Mouse (Mus musculus) MEL (cell line): ENCODE data around the gene Evi2a. TPM values are rescaled to one million over a fixed set of nuclear protein-coding genes. Genes with fewer than 3 reads are reported as not detected.

Experiments used
- DNase-seq: peaks from one replicate; pipeline ENCODE4 v3.0.0; 2011; ENCODE audit warnings: low read depth, low spot score
- H3K27ac ChIP-seq: 2 replicates; pipeline ENCODE4 v1.5.1; 2012; ENCODE audit warnings: low read depth, mild to moderate bottlenecking, control low read depth, low read length, moderate library complexity; ENCODE audit not compliant: control insufficient read depth
- H3K27me3 ChIP-seq, 2 experiments: fragments of 150-350 bp in 1 of 2; sonication (generic) in 1 of 2; 2 replicates each; pipeline ENCODE4 v1.6.1; 2012; ENCODE audit warnings: low read length in 2 of 2, mild to moderate bottlenecking in 2 of 2, improper control_type of control experiment in 1 of 2, moderate library complexity in 1 of 2; ENCODE audit not compliant: insufficient read depth in 2 of 2, control insufficient read depth in 1 of 2
- H3K36me3 ChIP-seq, 2 experiments: 2 replicates each; pipeline ENCODE4 v1.6.1; 2012 to 2014; ENCODE audit warnings: low read length in 2 of 2, improper control_type of control experiment in 1 of 2, inconsistent platforms in 1 of 2, mild to moderate bottlenecking in 1 of 2; ENCODE audit not compliant: insufficient read depth in 2 of 2, control insufficient read depth in 1 of 2
- H3K4me1 ChIP-seq, 2 experiments: fragments of 150-350 bp in 1 of 2; sonication (generic) in 1 of 2; 2 replicates each; pipeline ENCODE4 v1.6.1; 2012; ENCODE audit warnings: low read length in 2 of 2, improper control_type of control experiment in 1 of 2, mild to moderate bottlenecking in 1 of 2; ENCODE audit not compliant: insufficient read depth in 2 of 2, control insufficient read depth in 1 of 2
- H3K4me3 ChIP-seq, 2 experiments: fragments of 150-350 bp in 1 of 2; sonication (generic) in 1 of 2; 2 replicates each; pipeline ENCODE4 v1.5.1; 2012; ENCODE audit warnings: low read depth in 2 of 2, low read length in 2 of 2, mild to moderate bottlenecking in 2 of 2, moderate library complexity in 2 of 2, control low read depth in 1 of 2, improper control_type of control experiment in 1 of 2; ENCODE audit not compliant: control insufficient read depth in 1 of 2, insufficient read depth in 1 of 2
- H3K79me2 ChIP-seq: 2 replicates; pipeline ENCODE4 v1.6.1; 2012; ENCODE audit warnings: mild to moderate bottlenecking, low read length, moderate library complexity; ENCODE audit not compliant: control insufficient read depth, poor library complexity, insufficient read depth
- H3K9ac ChIP-seq: 2 replicates; pipeline ENCODE4 v1.6.1; 2012; ENCODE audit warnings: low read depth, mild to moderate bottlenecking, control low read depth, low read length, moderate library complexity; ENCODE audit not compliant: control insufficient read depth, poor library complexity, severe bottlenecking
- H3K9me3 ChIP-seq: fragments of 150-350 bp; sonication (generic); replicated peaks from 2 replicates; pipeline ENCODE4 v1.6.1; 2012; ENCODE audit warnings: mild to moderate bottlenecking, low read length, improper control_type of control experiment, moderate library complexity; ENCODE audit not compliant: insufficient read depth
- CHD2 ChIP-seq: IDR thresholded peaks from 2 replicates; pipeline ENCODE4 v1.6.1; 2011; ENCODE audit warnings: low read length, improper control_type of control experiment
- E2F4 ChIP-seq: IDR thresholded peaks from 2 replicates; pipeline ENCODE4 v1.6.1; 2011; ENCODE audit warnings: low read depth, low read length, improper control_type of control experiment, borderline replicate concordance
- ELF1 ChIP-seq: IDR thresholded peaks from 2 replicates; pipeline ENCODE4 v1.6.1; 2014; ENCODE audit warnings: low read depth, mild to moderate bottlenecking, inconsistent platforms, low read length, improper control_type of control experiment, moderate library complexity
- ETS1 ChIP-seq: IDR thresholded peaks from 2 replicates; pipeline ENCODE4 v1.6.1; 2012; ENCODE audit warnings: low read depth, mild to moderate bottlenecking, inconsistent platforms, low read length, improper control_type of control experiment, moderate library complexity
- GABPA ChIP-seq: IDR thresholded peaks from 2 replicates; pipeline ENCODE4 v1.6.1; 2012; ENCODE audit warnings: low read depth, mild to moderate bottlenecking, inconsistent platforms, low read length, improper control_type of control experiment, moderate library complexity
- KAT2A ChIP-seq: conservative IDR thresholded peaks from 2 replicates; pipeline ENCODE4 v1.6.1; 2012; ENCODE audit warnings: low read depth, low read length, improper control_type of control experiment, inconsistent platforms
- MAX ChIP-seq: IDR thresholded peaks from 2 replicates; pipeline ENCODE4 v1.6.1; 2011; ENCODE audit warnings: low read length, improper control_type of control experiment
- MAZ ChIP-seq: IDR thresholded peaks from 2 replicates; pipeline ENCODE4 v1.6.1; 2012; ENCODE audit warnings: low read depth, mild to moderate bottlenecking, inconsistent platforms, low read length, improper control_type of control experiment
- MXI1 ChIP-seq: IDR thresholded peaks from 2 replicates; pipeline ENCODE4 v1.6.1; 2011; ENCODE audit warnings: mild to moderate bottlenecking, low read depth, low read length, improper control_type of control experiment
- POLR2AphosphoS2 ChIP-seq: IDR thresholded peaks from 2 replicates; pipeline ENCODE4 v1.6.1; 2011; ENCODE audit warnings: low read length, improper control_type of control experiment
- POLR2AphosphoS5 ChIP-seq: IDR thresholded peaks from 2 replicates; pipeline ENCODE4 v1.6.1; 2012; ENCODE audit warnings: low read depth, borderline replicate concordance, mild to moderate bottlenecking, inconsistent platforms, low read length, moderate library complexity, mixed read lengths
- RAD21 ChIP-seq: IDR thresholded peaks from 2 replicates; pipeline ENCODE4 v1.6.1; 2011; ENCODE audit warnings: mild to moderate bottlenecking, low read depth, low read length, improper control_type of control experiment
- SMC3 ChIP-seq: IDR thresholded peaks from 2 replicates; pipeline ENCODE4 v1.6.1; 2011; ENCODE audit warnings: low read depth, low read length, improper control_type of control experiment
- TAL1 ChIP-seq: IDR thresholded peaks from 2 replicates; pipeline ENCODE4 v1.6.1; 2012; ENCODE audit warnings: mild to moderate bottlenecking, inconsistent platforms, low read length, moderate library complexity, mixed read lengths
- TCF12 ChIP-seq: IDR thresholded peaks from 2 replicates; pipeline ENCODE4 v1.6.1; 2014; ENCODE audit warnings: low read depth, mild to moderate bottlenecking, inconsistent platforms, low read length, improper control_type of control experiment, moderate library complexity
- UBTF ChIP-seq: IDR thresholded peaks from 2 replicates; pipeline ENCODE4 v1.6.1; 2012; ENCODE audit warnings: low read depth, mild to moderate bottlenecking, inconsistent platforms, low read length, improper control_type of control experiment, moderate library complexity, borderline replicate concordance; ENCODE audit not compliant: insufficient read depth
- USF1 ChIP-seq: IDR thresholded peaks from 2 replicates; pipeline ENCODE4 v1.6.1; 2014; ENCODE audit warnings: low read depth, mild to moderate bottlenecking, inconsistent platforms, low read length, improper control_type of control experiment, moderate library complexity
- USF2 ChIP-seq, 2 experiments: IDR thresholded peaks; 2 replicates each; pipeline ENCODE4 v1.6.1; 2011 to 2012; ENCODE audit warnings: improper control_type of control experiment in 2 of 2, low read length in 2 of 2, borderline replicate concordance in 1 of 2, inconsistent platforms in 1 of 2, low read depth in 1 of 2, mild to moderate bottlenecking in 1 of 2; ENCODE audit not compliant: insufficient read depth in 1 of 2
- ZKSCAN1 ChIP-seq: IDR thresholded peaks from 2 replicates; pipeline ENCODE4 v1.6.1; 2012; ENCODE audit warnings: low read depth, mild to moderate bottlenecking, inconsistent platforms, low read length, improper control_type of control experiment, moderate library complexity
- ZMIZ1 ChIP-seq: IDR thresholded peaks from 2 replicates; pipeline ENCODE4 v1.6.1; 2012; ENCODE audit warnings: low read depth, mild to moderate bottlenecking, inconsistent platforms, low read length, improper control_type of control experiment, moderate library complexity
- ZNF384 ChIP-seq: IDR thresholded peaks from 2 replicates; pipeline ENCODE4 v1.6.1; 2012; ENCODE audit warnings: low read depth, mild to moderate bottlenecking, inconsistent platforms, low read length, improper control_type of control experiment
- polyA plus RNA-seq, 2 experiments: library from polyadenylated mRNA; stranded (reverse) in 1 of 2; unstranded in 1 of 2; fragments of >175 nt in 1 of 2; fragments of >200 nt in 1 of 2; gene quantifications; 2 replicates each; pipeline versions ENCODE4 v1.2.1 to v1.2.4; 2012; ENCODE audit warnings: low replicate concordance in 2 of 2, low read depth in 1 of 2; ENCODE audit not compliant: insufficient read length in 2 of 2, insufficient read depth in 1 of 2, missing spikeins in 1 of 2
- total RNA-seq: library from RNA; depleted of rRNA; stranded (reverse); fragments of 300-350 nt; gene quantifications from 2 replicates; pipeline ENCODE4 v1.2.3, GENCODE M21; 2012; rRNA removed

Evi2a gene
- total and polyA plus RNA-seq, 3 experiments = 0.18 to 0.19 TPM; not detected in 1

- no peak for DNase-seq
- peaks cover 0 to 4% of the 10 kb centered on the region in 2 experiments; a peak in 2 of 4 replicates for H3K36me3 ChIP-seq
- H3K27ac ChIP-seq = no peak overlapping the region
- H3K4me1 ChIP-seq = no peaks in the 10 kb centered on the region
- no peaks in the 10 kb centered on the region for H3K9me3 ChIP-seq
- no peak overlapping the region for H3K9ac ChIP-seq
- TF ChIP-seq POLR2AphosphoS5 (no peak), GABPA (no peak), SMC3 (no peak), UBTF (no peak), ZNF384 (no peak), POLR2AphosphoS2 (no peak), USF1 (no peak), ZMIZ1 (no peak), TAL1 (no peak), ELF1 (no peak), MAZ (no peak), USF2 (IDR thresholded peaks at IDR 0.05; ENCODE audit: borderline replicate concordance in 1 of 2, insufficient read depth in 1 of 2, low read depth in 1 of 2, low read length in 2 of 2) (no peak), MAX (no peak), CHD2 (no peak), TCF12 (no peak), E2F4 (no peak), KAT2A (no peak)
- H3K27me3 ChIP-seq = no peaks in the 10 kb centered on the region
- H3K79me2 ChIP-seq = no peaks in the 10 kb centered on the region
- H3K4me3 ChIP-seq = no peak overlapping the region
Measured at GRCm38 (mm10) chr11:79483876-79484528, 46.4 kb downstream of the Evi2a start.

- H3K27me3 ChIP-seq = no peaks in the 10 kb centered on the region
- H3K36me3 ChIP-seq = peaks cover 3% of the 10 kb centered on the region in 2 experiments; a peak in 3 of 4 replicates
- no peak overlapping the region for H3K27ac ChIP-seq
- H3K79me2 ChIP-seq = no peaks in the 10 kb centered on the region
- no peak for DNase-seq
- no peak overlapping the region for H3K4me3 ChIP-seq
- H3K9ac ChIP-seq = no peak overlapping the region
- TF ChIP-seq MAZ (no peak), ZKSCAN1 (no peak), MXI1 (no peak), USF1 (no peak), ETS1 (no peak), CHD2 (no peak), RAD21 (no peak)
- H3K9me3 ChIP-seq = no peaks in the 10 kb centered on the region
- H3K4me1 ChIP-seq = no peaks in the 10 kb centered on the region
Measured at GRCm38 (mm10) chr11:79483392-79483791, 47.0 kb downstream of the Evi2a start.

Other genes with a start within 250 kb of the Evi2a start
- not detected in 2 replicates for gene Gm9964, start 233.7 kb downstream of the Evi2a start, total RNA-seq
- not detected for gene Gm9964, start 233.7 kb downstream of the Evi2a start, polyA plus RNA-seq
- gene Nf1, start 190.9 kb downstream of the Evi2a start, total RNA-seq = 13.2 and 14.8 TPM in 2 replicates
- 100 to 1,000 TPM in 1 of 2 experiments, 10 to 100 TPM in 1; 20.3 to 108 TPM for gene Nf1, start 190.9 kb downstream of the Evi2a start, polyA plus RNA-seq
- not detected in 2 replicates for gene Omg, start 26.5 kb downstream of the Evi2a start, total RNA-seq
- under 1 TPM in 1 of 2 experiments, not detected in 1; 0.21 TPM for gene Omg, start 26.5 kb downstream of the Evi2a start, polyA plus RNA-seq
- gene Evi2b, start 6.8 kb downstream of the Evi2a start, total RNA-seq = 8.1 and 13.0 TPM in 2 replicates
- gene Evi2b, start 6.8 kb downstream of the Evi2a start, polyA plus RNA-seq = 10 to 100 TPM in 1 of 2 experiments, not detected in 1; 42.4 TPM
- 0.15 and 0.46 TPM in 2 replicates for gene Evi2, start within 50 bp of the Evi2a start, total RNA-seq
- 1 to 10 TPM in 1 of 2 experiments, not detected in 1; 1.2 TPM for gene Evi2, start within 50 bp of the Evi2a start, polyA plus RNA-seq
- under 0.01 TPM in 1 of 2 replicates, not detected in the other for gene Rab11fip4, start 60.6 kb upstream of the Evi2a start, total RNA-seq
- gene Rab11fip4, start 60.6 kb upstream of the Evi2a start, polyA plus RNA-seq = under 1 TPM in 1 of 2 experiments, not detected in 1; 0.03 TPM